Mouse (Mus musculus): Measurements from ENCODE around the gene Tars2.
"Not testable (repeated sequence)": the region's sequence is repeated elsewhere in the genome, so short reads cannot be mapped to it uniquely, and the experiment has no call there.

DNA sequence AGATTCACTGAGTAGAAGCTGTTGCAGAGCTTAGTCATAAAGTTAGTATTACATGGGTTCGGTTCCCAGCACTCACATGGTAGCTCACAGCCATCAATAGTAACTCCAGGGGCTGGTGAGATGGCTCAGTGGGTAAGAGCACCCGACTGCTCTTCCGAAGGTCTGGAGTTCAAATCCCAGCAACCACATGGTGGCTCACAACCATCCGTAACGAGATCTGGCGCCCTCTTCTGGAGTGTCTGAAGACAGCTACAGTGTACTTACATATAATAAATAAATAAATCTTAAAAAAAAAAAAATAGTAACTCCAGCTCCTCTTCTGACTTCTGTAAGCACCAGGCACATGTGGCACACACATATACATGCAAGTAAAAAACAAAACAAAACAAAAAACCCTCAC lies 47.6 kb upstream of the Tars2 start:
- TF ChIP-seq MYC (IDR thresholded peaks at IDR 0.05; ENCODE audit: low read depth, low read length): 0 out of 2 replicates have a peak, but pooled peaks have one; percentile 55
- TF ChIP-seq POLR2AphosphoS5 (IDR thresholded peaks at IDR 0.05; ENCODE audit: borderline replicate concordance, low read depth, low read length): not testable (repeated sequence)
